Mouse (Mus musculus) A20 (cell line): ENCODE data around the gene Rars2.
A peak's percentile ranks its signal among the peaks of the same experiment; 100 is the strongest.

Experiments used
- DNase-seq: peaks from one replicate; pipeline ENCODE4 v3.0.0-alpha.2; 2011; ENCODE audit warnings: low read depth, low spot score

The Rars2 gene

GRCm38 (mm10) chr4:34614630-34615094 lies at the start of gene Rars2, which contains the start of gene Orc3:
Gene Rars2, plus strand, starts transcription at chr4:34614957.
Gene Orc3, minus strand, starts transcription at chr4:34614944.
- peak; percentile 94 for DNase-seq

GRCm38 (mm10) chr4:34566226-34566625 lies 48.5 kb upstream of the Rars2 start:
- no peak for DNase-seq

GRCm38 (mm10) chr4:34572876-34573275 lies 41.9 kb upstream of the Rars2 start:
- no peak for DNase-seq

GRCm38 (mm10) chr4:34577028-34577427 lies 37.7 kb upstream of the Rars2 start:
- peak; percentile 30 for DNase-seq

GRCm38 (mm10) chr4:34579215-34579614 lies 35.5 kb upstream of the Rars2 start:
- no peak for DNase-seq

GRCm38 (mm10) chr4:34581489-34581888 lies 33.3 kb upstream of the Rars2 start:
- peak; percentile 42 for DNase-seq

GRCm38 (mm10) chr4:34581990-34582389 lies 32.8 kb upstream of the Rars2 start:
- DNase-seq = no peak

GRCm38 (mm10) chr4:34582476-34582875 lies 32.3 kb upstream of the Rars2 start:
- no peak for DNase-seq

GRCm38 (mm10) chr4:34583427-34583826 lies 31.3 kb upstream of the Rars2 start:
- no peak for DNase-seq

- no peak for DNase-seq
Observed at GRCm38 (mm10) chr4:34584871-34585607, 29.7 kb upstream of the Rars2 start.

GRCm38 (mm10) chr4:34603123-34603522 lies 11.6 kb upstream of the Rars2 start:
- no peak for DNase-seq

GRCm38 (mm10) chr4:34606658-34607057 lies 8.1 kb upstream of the Rars2 start:
- no peak for DNase-seq

- peak; percentile 37 for DNase-seq
Observed at GRCm38 (mm10) chr4:34613571-34614145, 1.1 kb upstream of the Rars2 start.

GRCm38 (mm10) chr4:34615303-34615702 lies 546 bp downstream of the Rars2 start:
- peak; percentile 42 for DNase-seq

- no peak for DNase-seq
Observed at GRCm38 (mm10) chr4:34616146-34616545, 1.4 kb downstream of the Rars2 start.

GRCm38 (mm10) chr4:34625556-34625955 lies 10.8 kb downstream of the Rars2 start:
- no peak for DNase-seq

- DNase-seq = no peak
Observed at GRCm38 (mm10) chr4:34626401-34626800, 11.6 kb downstream of the Rars2 start.

GRCm38 (mm10) chr4:34629956-34630355 lies 15.2 kb downstream of the Rars2 start:
- DNase-seq = no peak

GRCm38 (mm10) chr4:34634129-34634528 lies 19.4 kb downstream of the Rars2 start:
- DNase-seq = no peak

GRCm38 (mm10) chr4:34636036-34636435 lies 21.3 kb downstream of the Rars2 start:
- DNase-seq = no peak

- DNase-seq = no peak
Observed at GRCm38 (mm10) chr4:34637386-34637785, 22.6 kb downstream of the Rars2 start.

- DNase-seq = no peak
Observed at GRCm38 (mm10) chr4:34637851-34638250, 23.1 kb downstream of the Rars2 start.

- no peak for DNase-seq
Observed at GRCm38 (mm10) chr4:34639745-34640364, 25.1 kb downstream of the Rars2 start.
